Mouse (Mus musculus) liver, embryonic 14.5 days (tissue): ENCODE measurements around the gene Ralgds. TPM values are rescaled to one million over a fixed set of nuclear protein-coding genes. Genes with fewer than 3 reads are reported as not detected.

ENCODE experiments used
- ATAC-seq: fragments of 200-750 bp; cut with Nextera tagmentation; 2 replicates; pipeline ENCODE4 v1.8.0; 2017; ENCODE audit warnings: moderate number of reproducible peaks, mild to moderate bottlenecking, moderate library complexity; ENCODE audit not compliant: insufficient read depth
- DNase-seq, 3 experiments: peaks; one replicate each; pipeline ENCODE4 v3.0.0-alpha.2; 2012 to 2013; ENCODE audit warnings: low read depth in 3 of 3, low spot score in 3 of 3
- H3K27ac ChIP-seq: fragments of 300-500 bp; sonication (generic); 2 replicates; pipeline ENCODE4 v1.5.1; 2014; ENCODE audit warnings: moderate library complexity, mild to moderate bottlenecking, control low read depth, inconsistent platforms
- H3K27me3 ChIP-seq: fragments of 300-500 bp; sonication (generic); 2 replicates; pipeline ENCODE4 v1.6.1; 2014; ENCODE audit warnings: mild to moderate bottlenecking, low read length, moderate library complexity; ENCODE audit not compliant: control insufficient read depth, insufficient read depth
- H3K36me3 ChIP-seq: fragments of 300-500 bp; sonication (generic); replicated peaks from 2 replicates; pipeline ENCODE4 v1.6.1; 2014; ENCODE audit warnings: low read depth; ENCODE audit not compliant: control insufficient read depth, insufficient read depth
- H3K4me1 ChIP-seq, 2 experiments: fragments of 200-500 bp in 1 of 2; fragments of 300-500 bp in 1 of 2; sonication (generic) in 1 of 2; replicated peaks; 2 replicates each; pipeline ENCODE4 v1.6.1; 2012 to 2014; ENCODE audit warnings: antibody characterized with exemption in 1 of 2, inconsistent platforms in 1 of 2, low read length in 1 of 2; ENCODE audit not compliant: control insufficient read depth in 2 of 2, insufficient read depth in 2 of 2
- H3K4me2 ChIP-seq: fragments of 300-500 bp; sonication (generic); 2 replicates; pipeline ENCODE4 v1.6.1; 2014; ENCODE audit warnings: low read depth, mild to moderate bottlenecking, control low read depth, moderate library complexity
- H3K4me3 ChIP-seq, 2 experiments: fragments of 200-500 bp in 1 of 2; fragments of 300-500 bp in 1 of 2; sonication (generic) in 1 of 2; 2 replicates each; pipeline ENCODE4 v1.5.1; 2012 to 2014; ENCODE audit warnings: low read depth in 2 of 2, low read length in 2 of 2, mild to moderate bottlenecking in 2 of 2, control low read depth in 1 of 2, inconsistent platforms in 1 of 2, moderate library complexity in 1 of 2; ENCODE audit not compliant: insufficient read depth in 1 of 2
- H3K9ac ChIP-seq: fragments of 300-500 bp; sonication (generic); replicated peaks from 2 replicates; pipeline ENCODE4 v1.6.1; 2014; ENCODE audit warnings: mild to moderate bottlenecking, control low read depth, moderate library complexity
- H3K9me3 ChIP-seq: fragments of 300-500 bp; sonication (generic); 2 replicates; pipeline ENCODE4 v1.6.1; 2016; ENCODE audit warnings: low read length, mixed read lengths; ENCODE audit not compliant: control insufficient read depth
- CTCF ChIP-seq: IDR thresholded peaks from 2 replicates; pipeline ENCODE4 v1.5.1; 2016; ENCODE audit warnings: antibody characterized with exemption, low read depth, control low read depth
- EP300 ChIP-seq: IDR thresholded peaks from 2 replicates; pipeline ENCODE4 v1.6.1; 2016; ENCODE audit warnings: antibody characterized with exemption, low read depth
- WGBS: fragments of 180-500 bp; shearing (Covaris S2); extraction: QIAGEN DNeasy Blood & Tissue Kit; methylation state at CpG from one replicate; pipeline ENCODE4 v1.1.7; 2014; ENCODE audit not compliant: insufficient replicate concordance; 5-methylcytosine and 5-hydroxymethylcytosine counted together
- polyA plus RNA-seq, 2 experiments: library from polyadenylated mRNA; depleted of rRNA in 1 of 2; stranded (reverse) in 1 of 2; unstranded in 1 of 2; fragments of >200 nt; fragmentation: Nextera tagmentation in 1 of 2; extraction: Ambion mirVana in 1 of 2; gene quantifications; 2 replicates each; pipeline versions ENCODE4 v1.2.1 to v1.2.3; 2012 to 2014

The Ralgds gene
- polyA plus RNA-seq, 2 experiments: 1.5 to 2.1 TPM

GRCm38 (mm10) chr2:28495801-28496595, 16.9 kb upstream of the Ralgds start:
- no peaks in the 10 kb centered on the region for H3K36me3 ChIP-seq
- no peak for TF ChIP-seq EP300
- no peak for TF ChIP-seq CTCF
- H3K4me2 ChIP-seq: no peak overlapping the region
- 65% methylated on average over 16 of the region's 16 CpGs for WGBS
- no peaks in the 10 kb centered on the region for H3K9me3 ChIP-seq
- no peak for ATAC-seq
- H3K27ac ChIP-seq: no peak overlapping the region
- H3K4me3 ChIP-seq: no peak overlapping the region
- no peak overlapping the region for H3K9ac ChIP-seq
- no peak for DNase-seq
- H3K27me3 ChIP-seq: no peaks in the 10 kb centered on the region
- H3K4me1 ChIP-seq: no peaks in the 10 kb centered on the region

DNA sequence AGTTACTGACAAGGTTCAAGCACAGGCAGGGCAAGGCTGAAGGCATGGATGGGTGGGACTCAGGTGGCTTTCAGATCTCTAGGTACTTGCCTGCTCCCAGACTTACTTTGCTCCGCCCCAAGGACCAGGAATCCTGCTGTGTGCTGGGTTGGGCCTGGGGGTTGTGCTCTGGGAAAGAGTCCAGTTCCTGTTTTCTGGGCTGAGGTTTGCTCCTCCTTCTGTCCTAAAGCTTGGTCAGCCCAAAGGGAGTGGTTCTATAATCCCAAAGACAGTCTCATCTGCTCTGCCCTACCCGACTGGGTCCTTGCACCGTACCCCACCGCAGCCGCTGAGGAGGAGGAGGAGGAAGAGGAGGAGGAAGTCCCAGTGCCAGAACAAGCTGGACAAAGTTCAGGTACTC, 16.3 kb upstream of the Ralgds start, which contains the start of gene Gbgt1:
Gene Gbgt1, plus strand, starts transcription at position 221 of the 400 bp plus-strand sequence.
- Histone ChIP-seq H3K27ac (no peak within 1 kb of the TSS), H3K9me3 (no peaks in the 10 kb centered on the region), H3K36me3 (no peaks in the 10 kb centered on the region), H3K4me3 (no peak within 1 kb of the TSS), H3K4me1 (no peaks in the 10 kb centered on the region), H3K4me2 (no peak within 1 kb of the TSS), H3K27me3 (no peaks in the 10 kb centered on the region), H3K9ac (no peak within 1 kb of the TSS)
- TF ChIP-seq CTCF (no peak), EP300 (no peak)
- DNase-seq (no peak), ATAC-seq (no peak)
- WGBS: 61% methylated on average over 5 of the region's 5 CpGs

- Histone ChIP-seq H3K4me1 (no peaks in the 10 kb centered on the region), H3K27me3 (no peaks in the 10 kb centered on the region), H3K4me2 (no peak overlapping the region), H3K9ac (no peak overlapping the region), H3K27ac (no peak overlapping the region), H3K36me3 (no peaks in the 10 kb centered on the region), H3K4me3 (no peak overlapping the region), H3K9me3 (no peaks in the 10 kb centered on the region)
- 53% methylated on average over 5 of the region's 5 CpGs for WGBS
- ATAC-seq (no peak), DNase-seq (no peak)
- TF ChIP-seq CTCF (no peak), EP300 (no peak)
These were observed 15.4 kb upstream of the Ralgds start for GRCm38 (mm10) chr2:28497561-28497960.

DNA sequence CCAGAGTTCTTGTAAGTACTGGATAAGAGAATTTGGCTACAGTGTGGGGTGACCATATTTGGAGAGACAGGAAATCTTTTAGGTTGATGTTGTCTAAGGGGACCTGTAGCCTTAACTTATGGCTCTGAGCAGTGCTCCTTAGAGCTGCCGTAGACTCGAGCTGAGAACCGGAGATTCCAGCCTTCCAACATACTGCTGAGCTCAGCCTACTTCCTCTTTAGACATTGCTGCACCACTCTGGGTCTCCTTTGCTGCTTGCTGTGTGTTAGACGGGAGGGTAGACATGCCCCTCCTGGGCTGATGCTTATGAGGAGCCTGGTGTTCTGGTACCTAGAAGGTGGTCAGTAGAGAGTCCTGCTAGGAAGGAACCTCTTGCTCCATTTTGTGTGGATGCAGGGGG, 14.5 kb upstream of the Ralgds start:
- Histone ChIP-seq H3K9me3 (no peaks in the 10 kb centered on the region), H3K9ac (no peak overlapping the region), H3K4me3 (no peak overlapping the region), H3K4me1 (no peaks in the 10 kb centered on the region), H3K27me3 (no peaks in the 10 kb centered on the region), H3K36me3 (no peaks in the 10 kb centered on the region), H3K4me2 (no peak overlapping the region), H3K27ac (no peak overlapping the region)
- no peak for ATAC-seq
- WGBS: 46% methylated on average over 4 of the region's 4 CpGs
- DNase-seq: no peak
- TF ChIP-seq EP300: no peak
- no peak for TF ChIP-seq CTCF

DNA sequence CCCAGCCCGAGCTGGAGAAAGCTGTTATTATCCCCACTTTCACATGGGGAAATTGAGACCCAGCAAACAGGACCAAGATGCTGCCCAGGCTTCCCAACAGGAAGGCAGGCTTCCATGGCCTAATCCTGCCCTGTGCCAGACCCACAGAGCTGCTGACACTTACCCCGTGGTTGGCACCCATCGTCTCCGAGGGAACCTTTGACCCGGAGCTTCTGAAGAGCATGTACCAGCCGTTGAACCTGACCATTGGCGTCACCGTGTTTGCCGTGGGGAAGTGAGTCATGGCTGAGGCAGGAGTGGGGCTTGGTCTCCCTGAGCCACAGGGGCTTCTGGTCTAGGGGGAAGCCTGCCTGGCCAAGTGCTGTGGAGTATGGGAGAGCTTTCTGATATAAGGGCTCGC, 9.9 kb upstream of the Ralgds start:
- WGBS: 60% methylated on average over 10 of the region's 10 CpGs
- ATAC-seq (no peak), DNase-seq (no peak)
- no peak overlapping the region for H3K4me2 ChIP-seq
- no peaks in the 10 kb centered on the region for H3K36me3 ChIP-seq
- no peaks in the 10 kb centered on the region for H3K4me1 ChIP-seq
- H3K27ac ChIP-seq: no peak overlapping the region
- H3K27me3 ChIP-seq: no peaks in the 10 kb centered on the region
- H3K4me3 ChIP-seq: no peak overlapping the region
- H3K9ac ChIP-seq: no peak overlapping the region
- no peaks in the 10 kb centered on the region for H3K9me3 ChIP-seq
- no peak for TF ChIP-seq CTCF
- TF ChIP-seq EP300: no peak
